Mouse (Mus musculus) lung, postnatal 0 days (tissue): ENCODE measurements around the gene Atg10.
"Not testable (repeated sequence)": the region's sequence is repeated elsewhere in the genome, so short reads cannot be mapped to it uniquely, and the experiment has no call there.

ENCODE experiments used
- CTCF ChIP-seq: IDR thresholded peaks from 2 replicates; pipeline ENCODE4 v1.5.1; 2016; ENCODE audit warnings: antibody characterized with exemption, mild to moderate bottlenecking
- EP300 ChIP-seq: IDR thresholded peaks from 2 replicates; pipeline ENCODE4 v1.6.1; 2016; ENCODE audit warnings: antibody characterized with exemption, mild to moderate bottlenecking, control low read depth

DNA sequence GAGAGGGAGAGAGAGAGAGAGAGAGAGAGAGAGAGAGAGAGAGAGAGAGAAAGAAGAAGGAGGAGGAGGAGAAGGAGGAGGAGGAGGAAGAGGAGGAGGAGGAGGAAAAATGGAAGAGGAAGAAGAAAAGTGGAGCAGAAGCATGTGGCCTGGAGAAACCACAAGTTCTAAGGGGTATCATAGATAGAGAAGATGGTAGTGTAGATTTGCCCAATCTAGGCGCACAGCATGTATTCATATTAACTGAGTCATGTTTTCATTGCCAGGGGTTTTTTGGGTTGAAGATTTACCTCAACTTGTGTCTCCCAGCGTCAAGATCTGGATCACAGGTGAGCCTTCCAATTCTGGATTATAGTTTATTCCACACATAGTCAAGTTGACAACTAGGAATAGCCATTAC lies 26.3 kb upstream of the Atg10 start:
- not testable (repeated sequence) for TF ChIP-seq CTCF, EP300
